Comparison of ENCODE assay signal across 16 mouse cellular contexts in genomic region chr4:38507202-38507601, GRCm38 (mm10).
DNase-seq lines count a peak whose midpoint lies in the region; ATAC-seq and TF ChIP-seq lines count a peak whose summit lies in the region.
"Had no signal": no experiment of that assay in that cellular context is flagged by ENCODE, and none has a peak within 500 bp of the region (broad histone marks: within the 10 kb centered on the region; RNA-seq: fewer than 3 reads in every experiment).

No protein-coding gene starts in this region.

- H3K27me3 ChIP-seq in heart, postnatal 0 days (ENCODE audit: control insufficient read depth, insufficient read depth, low read length): no peaks in the 10 kb centered on the region
- H3K27me3 ChIP-seq in heart, embryonic 11.5 days (ENCODE audit: control insufficient read depth, insufficient read depth, low read length): no peaks in the 10 kb centered on the region
- no peaks in the 10 kb centered on the region for H3K27me3 ChIP-seq in lung, embryonic 14.5 days (ENCODE audit: insufficient read depth, low read length)
- H3K27me3 ChIP-seq in Patski: no peaks in the 10 kb centered on the region
- H3K27me3 ChIP-seq: heart, embryonic 13.5 days; hindbrain, embryonic 13.5 days; liver, embryonic 15.5 days; neural tube, embryonic 13.5 days had no signal

- TF ChIP-seq CTCF in heart, postnatal 0 days (IDR thresholded peaks at IDR 0.05; ENCODE audit: low read depth): peak; percentile 34
- TF ChIP-seq CTCF in lung, embryonic 14.5 days (IDR thresholded peaks at IDR 0.05; ENCODE audit: low read depth): peak; percentile 18; the same call in 1 of the 2 replicates
- TF ChIP-seq CTCF in Patski (IDR thresholded peaks at IDR 0.05): peak; percentile 35

- H3K9ac ChIP-seq in heart, postnatal 0 days (replicated peaks; ENCODE audit: low read depth, low read length): no peak overlapping the region
- no peak overlapping the region for H3K9ac ChIP-seq in heart, embryonic 11.5 days (ENCODE audit: low read depth, low read length)
- no peak overlapping the region for H3K9ac ChIP-seq in lung, embryonic 14.5 days
- H3K9ac ChIP-seq: heart, embryonic 13.5 days; hindbrain, embryonic 13.5 days; liver, embryonic 15.5 days; neural tube, embryonic 13.5 days had no signal

- POLR2A ChIA-PET in Patski (lab: Charles Lee): no interaction called here

- 0 out of 2 replicates have a peak, but pooled peaks cover 3% of the 10 kb centered on the region for H3K9me3 ChIP-seq in heart, postnatal 0 days (replicated peaks; ENCODE audit: control insufficient read depth, low read length)
- no peaks in the 10 kb centered on the region for H3K9me3 ChIP-seq in heart, embryonic 11.5 days (replicated peaks; ENCODE audit: control insufficient read depth, low read length)
- no peaks in the 10 kb centered on the region for H3K9me3 ChIP-seq in lung, embryonic 14.5 days (ENCODE audit: low read depth, low read length)
- H3K9me3 ChIP-seq: forebrain, embryonic 10.5 days; heart, embryonic 13.5 days; hindbrain, embryonic 13.5 days; limb, embryonic 10.5 days; liver, embryonic 15.5 days; neural tube, embryonic 13.5 days had no signal

- H3K4me2 ChIP-seq in heart, postnatal 0 days (ENCODE audit: low read depth, low read length): no peak overlapping the region
- H3K4me2 ChIP-seq in heart, embryonic 11.5 days: no peak overlapping the region
- no peak overlapping the region for H3K4me2 ChIP-seq in lung, embryonic 14.5 days
- H3K4me2 ChIP-seq: heart, embryonic 13.5 days; hindbrain, embryonic 13.5 days; liver, embryonic 15.5 days; neural tube, embryonic 13.5 days had no signal

- no peak overlapping the region for H3K27ac ChIP-seq in heart, postnatal 0 days (ENCODE audit: low read depth)
- no peak overlapping the region for H3K27ac ChIP-seq in heart, embryonic 11.5 days (ENCODE audit: low read depth, low read length)
- H3K27ac ChIP-seq in lung, embryonic 14.5 days (ENCODE audit: low read depth): no peak overlapping the region
- H3K27ac ChIP-seq: forebrain, embryonic 10.5 days; heart, embryonic 13.5 days; hindbrain, embryonic 13.5 days; limb, embryonic 10.5 days; liver, embryonic 15.5 days; neural tube, embryonic 13.5 days had no signal

- in situ Hi-C loops in Patski (cut with MboI; ENCODE audit: low pct_unique_long_range_greater_than_20kb): no loop called here

- no peak for TF ChIP-seq EP300 in heart, postnatal 0 days (IDR thresholded peaks at IDR 0.05; ENCODE audit: low read depth)

- CTCF ChIA-PET in Patski (lab: Charles Lee): no interaction called here

- DNase-seq in heart, postnatal 0 days (ENCODE audit: low spot score): no peak
- peak; percentile 6 for DNase-seq in lung, embryonic 14.5 days
- no peak for DNase-seq in lung, postnatal 36 days
- DNase-seq in Patski (ENCODE audit: low read depth, low spot score): no peak
- DNase-seq in retina, embryonic 14.5 days (ENCODE audit: low spot score): peak; percentile 3
- no peak for DNase-seq in T-cell, adult 2 months (ENCODE audit: low spot score)
- DNase-seq: cerebellum, postnatal 25 days; kidney, adult 18-20 months; kidney, postnatal 36 days had no signal

- H3K36me3 ChIP-seq in heart, postnatal 0 days (replicated peaks; ENCODE audit: control insufficient read depth, insufficient read depth, low read length): no peaks in the 10 kb centered on the region
- H3K36me3 ChIP-seq in heart, embryonic 11.5 days (ENCODE audit: control insufficient read depth, insufficient read depth, low read length): no peaks in the 10 kb centered on the region
- H3K36me3 ChIP-seq in lung, embryonic 14.5 days (ENCODE audit: insufficient read depth): no peaks in the 10 kb centered on the region
- H3K36me3 ChIP-seq: forebrain, embryonic 10.5 days; heart, embryonic 13.5 days; hindbrain, embryonic 13.5 days; limb, embryonic 10.5 days; liver, embryonic 15.5 days; neural tube, embryonic 13.5 days had no signal

- WGBS in heart, postnatal 0 days: 64% methylated on average over 3 of the region's 3 CpGs
- WGBS in heart, embryonic 11.5 days (ENCODE audit: insufficient replicate concordance): 77% methylated on average over 3 of the region's 3 CpGs
- 72% methylated on average over 3 of the region's 3 CpGs for WGBS in lung, embryonic 14.5 days

- H3K4me3 ChIP-seq in heart, postnatal 0 days (ENCODE audit: low read depth, low read length): no peak overlapping the region
- H3K4me3 ChIP-seq in heart, embryonic 11.5 days (ENCODE audit: low read depth, low read length): no peak overlapping the region
- no peak overlapping the region for H3K4me3 ChIP-seq in lung, embryonic 14.5 days (ENCODE audit: low read depth, low read length)
- H3K4me3 ChIP-seq: forebrain, embryonic 10.5 days; heart, embryonic 13.5 days; hindbrain, embryonic 13.5 days; limb, embryonic 10.5 days; liver, embryonic 15.5 days; neural tube, embryonic 13.5 days had no signal

- no peak for ATAC-seq in heart, postnatal 0 days (ENCODE audit: insufficient read depth, low read depth)
- ATAC-seq in heart, embryonic 11.5 days (replicated peaks; ENCODE audit: insufficient number of reproducible peaks, low FRiP score, low TSS enrichment): no peak
- no peak for ATAC-seq in lung, embryonic 14.5 days (ENCODE audit: insufficient read depth)
- no peak for ATAC-seq in Patski

- no peaks in the 10 kb centered on the region for H3K4me1 ChIP-seq in heart, postnatal 0 days (ENCODE audit: control insufficient read depth, insufficient read depth)
- no peaks in the 10 kb centered on the region for H3K4me1 ChIP-seq in heart, embryonic 11.5 days (ENCODE audit: control insufficient read depth, insufficient read depth, low read length)
- H3K4me1 ChIP-seq in lung, embryonic 14.5 days (ENCODE audit: insufficient read depth): no peaks in the 10 kb centered on the region
- H3K4me1 ChIP-seq: forebrain, embryonic 10.5 days; heart, embryonic 13.5 days; hindbrain, embryonic 13.5 days; limb, embryonic 10.5 days; liver, embryonic 15.5 days; neural tube, embryonic 13.5 days had no signal

Comparison
In these comparisons a context has a peak if more than half of its experiments do, and no peak if none do; other contexts are left out.
1. DNase-seq: peak in lung, embryonic 14.5 days (single experiment) and retina, embryonic 14.5 days (single experiment); none in heart, postnatal 0 days (single experiment), lung, postnatal 36 days (single experiment), Patski (single experiment) and T-cell, adult 2 months (single experiment).
2. Peak in every context shown above with its lines, with median percentiles within 50 percentile points of each other: CTCF ChIP-seq.